Mouse (Mus musculus): ENCODE measurements around the gene 2010111I01Rik.

DNA sequence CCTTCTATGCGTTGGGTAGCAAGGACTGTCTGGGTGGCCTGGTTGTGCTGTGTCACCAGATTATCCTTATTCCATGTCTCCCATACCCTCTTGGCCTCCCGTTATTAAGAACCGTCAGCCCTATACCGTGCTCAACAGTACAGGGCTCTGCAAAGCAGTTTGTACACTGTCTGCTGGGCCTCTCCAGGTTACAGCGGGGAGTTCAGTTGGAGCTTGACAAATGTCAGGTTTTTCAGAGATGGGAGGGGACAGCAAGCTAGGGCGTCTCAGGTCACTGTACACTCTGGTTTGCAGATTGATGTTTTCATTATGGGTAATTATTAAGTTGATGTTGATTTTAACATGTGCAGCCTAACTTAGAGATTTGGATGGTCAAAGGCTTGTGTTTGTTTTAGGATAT, 291.5 kb downstream of the 2010111I01Rik start:
- TF ChIP-seq CTCF (IDR thresholded peaks at IDR 0.05; ENCODE audit: low read depth, low read length), result no peak
- no peak for TF ChIP-seq POLR2A (IDR thresholded peaks at IDR 0.05; ENCODE audit: extremely low read depth, insufficient read depth, low read length)
